Mouse (Mus musculus): ENCODE data around the gene Fbln2. TPM values are rescaled to one million over a fixed set of nuclear protein-coding genes. Genes with fewer than 3 reads are reported as not detected.
A peak's percentile ranks its signal among the peaks of the same experiment; 100 is the strongest.

The Fbln2 gene
- total RNA-seq, 2 experiments from 2014 or later, result 115 to 127 TPM

- no peak for DNase-seq (ENCODE audit: low spot score in 2 of 2)
These were observed 56.1 kb downstream of the Fbln2 start for GRCm38 (mm10) chr6:91268318-91268717.

GRCm38 (mm10) chr6:91277549-91277948 is 65.3 kb downstream of the Fbln2 start:
- peak; percentile 49 to 66 for DNase-seq (ENCODE audit: low spot score in 2 of 2)

DNA sequence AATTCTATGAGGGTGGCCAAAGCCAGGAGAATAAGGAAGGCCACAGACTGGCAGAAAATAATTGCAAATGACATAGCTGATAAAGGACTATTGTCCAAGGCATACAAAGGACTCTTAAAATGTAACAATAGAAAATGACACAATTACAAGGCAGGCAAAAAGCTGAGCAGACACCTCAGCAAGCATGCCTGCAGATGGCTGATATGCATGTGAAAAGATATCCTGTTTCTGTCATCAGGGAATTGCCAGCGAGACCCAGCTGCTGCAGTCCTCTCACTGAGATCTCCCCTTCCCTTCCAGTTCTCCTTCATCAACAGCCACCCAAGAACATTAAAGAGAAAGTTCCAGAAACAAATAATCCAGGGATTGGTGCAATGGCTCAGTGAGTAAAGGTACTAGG is 66.0 kb downstream of the Fbln2 start:
- no peak for DNase-seq (ENCODE audit: low spot score in 2 of 2)

- DNase-seq (ENCODE audit: low spot score in 2 of 2), result no peak
These were observed 67.2 kb downstream of the Fbln2 start for GRCm38 (mm10) chr6:91279477-91279876.

- peak; percentile 84 to 87 for DNase-seq (ENCODE audit: low spot score in 2 of 2)
These were observed 69.0 kb downstream of the Fbln2 start for GRCm38 (mm10) chr6:91281206-91281605.

DNA sequence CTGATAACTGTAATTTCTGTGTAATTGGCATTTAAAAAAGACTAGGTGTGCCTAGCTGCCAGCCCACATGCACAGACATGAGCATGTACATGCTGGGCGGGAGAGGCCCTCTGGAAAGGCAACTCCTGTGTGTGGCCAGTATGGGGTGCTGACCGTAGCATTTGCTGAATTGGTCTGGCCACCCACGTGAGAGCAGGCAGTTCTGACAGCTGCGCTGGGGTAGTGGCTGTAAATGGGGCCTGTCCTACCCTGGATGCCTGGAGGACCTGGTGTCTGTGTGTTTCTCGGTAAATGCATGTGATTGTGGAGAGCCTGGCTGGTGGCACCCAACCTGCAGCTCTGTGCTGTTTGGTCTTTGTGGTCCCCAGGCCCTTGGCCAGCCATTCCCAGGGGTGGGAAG is 69.5 kb downstream of the Fbln2 start:
- no peak for DNase-seq (ENCODE audit: low spot score in 2 of 2)

GRCm38 (mm10) chr6:91283031-91283430 is 70.8 kb downstream of the Fbln2 start:
- DNase-seq (ENCODE audit: low spot score in 2 of 2), result no peak

- no peak for DNase-seq (ENCODE audit: low spot score in 2 of 2)
These were observed 72.5 kb downstream of the Fbln2 start for GRCm38 (mm10) chr6:91284521-91285449.

GRCm38 (mm10) chr6:91285450-91285790 is 73.2 kb downstream of the Fbln2 start:
- peak; percentile 65 to 82 for DNase-seq (ENCODE audit: low spot score in 2 of 2)

GRCm38 (mm10) chr6:91285814-91286545 is 73.7 kb downstream of the Fbln2 start:
- peak in 1 of 2 experiments; percentile 30 for DNase-seq (ENCODE audit: low spot score in 2 of 2)

DNA sequence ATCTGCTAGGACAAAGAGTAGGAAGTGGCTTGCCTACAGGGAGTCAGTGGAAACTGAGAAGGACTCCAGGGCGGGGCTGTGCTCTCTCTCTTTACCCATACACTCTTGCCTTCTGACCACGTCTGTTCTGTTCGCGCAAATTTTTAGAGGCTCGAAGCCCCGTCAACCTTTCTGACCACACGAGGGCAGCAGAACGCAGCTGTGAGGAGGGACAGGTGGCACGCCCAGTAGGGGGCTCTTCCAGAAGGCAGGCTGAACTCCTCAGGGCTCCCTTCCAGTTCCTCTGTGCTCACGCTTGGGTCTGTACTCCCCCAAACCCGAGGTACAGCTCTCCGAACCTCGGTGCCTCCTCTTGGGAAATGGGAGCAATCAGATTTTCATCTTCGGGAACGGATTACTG is 74.4 kb downstream of the Fbln2 start:
- DNase-seq (ENCODE audit: low spot score in 2 of 2), result peak; percentile 58 to 80

DNA sequence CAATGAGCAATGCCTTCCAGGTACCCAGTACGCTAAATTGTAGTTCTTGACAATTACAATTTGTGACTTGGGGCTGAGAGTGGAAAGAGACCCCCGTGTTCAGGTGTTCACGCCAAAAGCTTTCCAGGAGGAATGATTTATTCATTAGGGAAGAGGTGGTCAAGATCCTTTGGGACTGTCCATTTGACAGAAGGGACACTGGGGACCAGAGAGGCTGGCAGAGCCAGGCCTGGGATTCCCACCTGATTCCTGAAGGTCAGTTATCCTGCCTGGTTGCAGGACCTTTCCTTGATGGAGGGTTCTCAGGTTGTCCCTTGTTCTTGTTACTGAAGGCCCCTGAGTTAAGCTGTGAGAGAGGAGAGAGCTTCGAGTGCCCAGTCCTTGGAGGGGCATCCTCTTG is 74.9 kb downstream of the Fbln2 start:
- no peak for DNase-seq (ENCODE audit: low spot score in 2 of 2)

DNA sequence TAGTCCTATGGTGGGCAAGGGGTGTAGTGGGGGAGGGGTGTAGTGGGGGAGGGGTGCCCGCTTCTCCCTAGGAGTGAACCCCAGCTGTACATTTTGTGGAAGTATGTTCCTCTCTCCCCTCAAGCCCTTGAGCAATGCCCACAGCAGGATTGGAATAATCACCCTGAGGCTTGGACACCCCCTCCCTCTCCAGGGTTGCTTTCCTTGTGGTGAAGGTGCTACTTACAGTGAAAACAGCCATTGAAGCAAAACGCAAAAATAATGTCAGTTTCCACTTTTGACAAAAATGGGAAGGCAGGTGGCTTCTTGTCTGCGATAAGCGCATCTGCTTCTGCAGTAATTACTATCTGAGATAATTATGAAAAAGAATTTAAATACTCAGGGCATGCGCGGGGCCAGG is 75.4 kb downstream of the Fbln2 start:
- DNase-seq (ENCODE audit: low spot score in 2 of 2), result no peak

- no peak for DNase-seq (ENCODE audit: low spot score in 2 of 2)
These were observed 76.1 kb downstream of the Fbln2 start for GRCm38 (mm10) chr6:91288251-91288785.

- no peak for DNase-seq (ENCODE audit: low spot score in 2 of 2)
These were observed 76.7 kb downstream of the Fbln2 start for GRCm38 (mm10) chr6:91288961-91289360.

DNA sequence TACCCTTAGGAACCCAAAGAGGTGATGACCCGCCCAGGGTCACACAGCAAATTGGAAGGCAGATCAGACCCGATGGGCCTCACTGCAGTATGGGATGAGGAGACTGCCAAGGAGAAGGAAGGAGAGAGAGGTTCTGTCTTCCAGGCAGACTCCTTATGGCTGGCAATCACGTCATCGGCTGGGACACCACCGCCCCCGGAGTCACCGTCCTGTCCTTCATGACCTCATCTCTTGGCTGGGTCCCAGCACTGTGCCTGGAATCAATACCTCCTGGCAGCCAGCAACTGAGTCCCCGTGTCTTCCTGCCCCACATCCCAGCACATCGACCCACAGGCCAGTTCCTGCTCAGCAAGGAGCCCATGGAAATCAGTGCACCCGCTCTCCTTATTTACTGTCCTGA is 78.7 kb downstream of the Fbln2 start:
- DNase-seq (ENCODE audit: low spot score in 2 of 2), result no peak

- DNase-seq (ENCODE audit: low spot score in 2 of 2), result no peak
These were observed 83.2 kb downstream of the Fbln2 start for GRCm38 (mm10) chr6:91295431-91295830.

DNA sequence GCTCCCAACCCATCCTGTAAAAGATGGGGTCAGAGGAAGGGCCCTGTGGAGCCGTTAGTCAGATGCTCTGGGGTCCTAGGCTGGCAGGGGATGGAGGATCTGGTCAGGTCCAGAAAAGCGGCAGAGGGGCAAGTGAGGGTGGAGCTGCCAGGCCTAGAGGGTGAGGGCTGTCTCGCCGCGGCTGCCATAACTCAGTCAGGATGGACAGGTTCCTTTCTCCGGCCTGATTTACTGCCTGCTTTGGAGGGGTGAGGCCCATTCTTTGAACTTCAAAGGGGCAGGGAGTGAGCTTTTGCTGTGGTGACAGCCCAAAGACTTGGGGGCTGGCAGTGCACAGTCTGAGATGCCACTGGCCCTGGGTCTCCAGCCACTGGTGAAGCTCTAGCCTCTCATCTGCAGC is 86.6 kb downstream of the Fbln2 start:
- no peak for DNase-seq (ENCODE audit: low spot score in 2 of 2)

GRCm38 (mm10) chr6:91300079-91300478 is 87.8 kb downstream of the Fbln2 start:
- DNase-seq (ENCODE audit: low spot score in 2 of 2), result no peak

- DNase-seq (ENCODE audit: low spot score in 2 of 2), result no peak
These were observed 89.6 kb downstream of the Fbln2 start for GRCm38 (mm10) chr6:91301839-91302238.

- DNase-seq (ENCODE audit: low spot score in 2 of 2), result no peak
These were observed 90.1 kb downstream of the Fbln2 start for GRCm38 (mm10) chr6:91302337-91302736.

GRCm38 (mm10) chr6:91304172-91304571 is 91.9 kb downstream of the Fbln2 start:
- no peak for DNase-seq (ENCODE audit: low spot score in 2 of 2)
